Mouse (Mus musculus): ENCODE data around the gene Spata7.
"Not testable (repeated sequence)": the region's sequence is repeated elsewhere in the genome, so short reads cannot be mapped to it uniquely, and the experiment has no call there.

Spata7 gene

DNA sequence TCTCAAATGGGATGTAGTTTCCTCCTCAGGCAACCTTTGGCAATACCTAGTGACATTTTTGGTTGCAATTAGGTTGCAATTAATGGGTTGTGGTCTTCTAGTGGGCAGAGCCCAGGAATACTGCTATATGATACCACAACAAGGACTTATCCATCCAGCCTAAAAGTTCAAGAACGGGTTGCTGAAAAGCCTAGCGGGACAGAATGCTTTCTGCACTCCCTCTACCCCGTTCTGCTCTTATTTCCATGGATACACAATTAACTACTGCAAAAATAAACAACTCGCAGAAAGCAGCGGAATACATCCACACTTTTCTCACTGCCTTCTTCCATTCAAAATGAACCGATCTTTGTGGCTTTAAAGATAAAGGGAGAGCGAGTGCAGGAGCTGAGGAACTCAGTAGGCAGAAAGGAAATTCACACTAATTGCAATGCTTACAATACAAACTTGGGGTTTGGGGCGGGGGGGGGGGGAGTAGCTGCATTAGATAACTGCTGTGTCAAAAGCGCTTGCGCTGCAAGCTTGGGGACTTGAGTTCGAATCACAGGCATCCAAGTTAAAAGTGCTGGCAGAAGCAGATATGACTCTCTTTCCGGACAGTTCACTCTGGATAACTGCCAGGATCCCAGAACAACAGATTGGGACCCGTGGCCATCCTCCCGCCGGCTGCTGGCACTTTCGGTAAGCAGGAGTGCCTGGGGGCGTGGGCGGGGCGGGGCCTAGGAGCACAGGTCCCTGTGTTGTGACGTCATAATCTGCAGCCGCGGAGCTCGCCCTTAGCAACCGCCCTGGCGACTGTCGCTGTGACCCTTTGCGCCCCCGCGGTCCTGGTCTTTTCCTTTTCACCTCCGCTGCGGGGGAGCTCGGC lies at the start of gene Spata7:
Gene Spata7, plus strand, starts transcription at position 766 of the 868 bp plus-strand sequence.
- DNase-seq (ENCODE audit: low read depth, low spot score), result peak; percentile 93

DNA sequence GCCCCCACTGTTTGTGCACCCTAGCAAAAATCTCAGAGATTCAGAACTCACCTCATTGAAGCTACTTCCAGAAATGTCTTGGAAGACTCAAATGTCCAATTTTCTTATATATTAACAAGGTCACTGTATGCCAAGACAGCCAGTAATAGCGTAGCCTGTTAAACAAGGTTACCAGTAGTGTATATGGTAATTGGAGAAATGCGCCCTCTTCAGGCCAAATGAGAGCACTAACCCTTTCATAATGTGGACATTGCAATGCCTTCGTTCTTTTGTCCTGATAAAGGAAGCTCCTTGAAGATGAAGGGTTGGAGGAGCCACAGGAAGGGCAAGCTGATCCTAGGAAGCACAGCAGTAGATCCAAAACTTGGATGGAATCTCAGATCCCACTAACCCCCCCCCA lies 42.7 kb upstream of the Spata7 start:
- DNase-seq (ENCODE audit: low read depth, low spot score), result peak; percentile 20

DNA sequence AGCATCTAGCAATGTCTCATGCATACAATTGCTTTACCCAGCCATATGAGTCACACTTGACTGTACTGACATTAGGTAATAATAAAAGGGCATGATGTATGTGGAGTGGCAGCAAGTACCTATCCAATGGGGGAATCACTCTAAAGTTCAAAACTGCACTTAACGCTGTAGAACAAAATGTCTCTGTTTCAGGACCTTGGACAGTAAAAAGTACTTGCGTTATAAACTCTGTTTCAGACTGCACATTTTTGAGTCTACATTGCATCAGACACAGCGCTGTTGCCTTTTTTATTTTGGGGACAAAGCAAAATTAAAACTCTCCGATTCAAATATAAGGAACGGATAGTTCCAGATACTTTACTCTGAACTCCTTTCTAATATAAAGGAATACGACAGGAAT lies 39.4 kb upstream of the Spata7 start:
- DNase-seq (ENCODE audit: low read depth, low spot score), result peak; percentile 43

DNA sequence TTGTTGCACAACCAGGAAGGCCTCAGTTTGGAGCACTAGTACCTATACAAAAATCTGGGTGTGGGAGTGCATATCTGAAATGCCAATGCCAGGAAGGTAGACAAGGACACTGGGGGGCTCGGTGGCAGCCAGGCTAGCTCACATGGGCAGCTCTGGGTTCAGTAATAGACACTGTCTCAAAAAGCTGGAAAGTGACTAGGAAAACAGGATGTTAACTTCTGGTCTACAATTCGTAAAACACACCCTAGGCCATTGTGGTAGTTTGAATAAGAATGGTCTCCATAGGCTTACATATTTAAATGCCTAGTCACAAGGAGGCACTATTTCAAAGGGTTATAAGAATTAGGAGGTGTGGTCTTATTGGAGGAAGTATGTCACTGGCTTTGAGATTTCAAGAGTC lies 36.9 kb upstream of the Spata7 start:
- DNase-seq (ENCODE audit: low read depth, low spot score), result no peak

DNA sequence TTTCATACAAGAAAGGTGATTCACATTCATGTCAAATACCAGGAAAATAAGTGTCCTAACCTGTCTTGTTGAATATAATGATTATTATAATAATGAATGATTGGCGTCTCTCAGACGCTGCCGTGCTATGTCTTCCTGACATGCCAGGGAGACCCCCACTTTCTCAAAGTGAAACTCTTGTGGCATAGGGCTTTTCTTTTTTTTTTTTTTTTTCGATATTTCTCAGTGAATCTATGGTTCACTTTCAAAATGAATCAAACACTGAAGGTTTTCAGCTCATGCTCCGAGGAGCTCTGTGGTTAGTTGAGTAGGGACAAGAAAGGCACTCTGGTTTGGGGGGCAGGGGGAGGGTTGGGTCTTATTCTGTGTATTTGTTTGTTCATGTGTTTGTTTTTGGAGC lies 27.1 kb upstream of the Spata7 start:
- DNase-seq (ENCODE audit: low read depth, low spot score), result no peak

DNA sequence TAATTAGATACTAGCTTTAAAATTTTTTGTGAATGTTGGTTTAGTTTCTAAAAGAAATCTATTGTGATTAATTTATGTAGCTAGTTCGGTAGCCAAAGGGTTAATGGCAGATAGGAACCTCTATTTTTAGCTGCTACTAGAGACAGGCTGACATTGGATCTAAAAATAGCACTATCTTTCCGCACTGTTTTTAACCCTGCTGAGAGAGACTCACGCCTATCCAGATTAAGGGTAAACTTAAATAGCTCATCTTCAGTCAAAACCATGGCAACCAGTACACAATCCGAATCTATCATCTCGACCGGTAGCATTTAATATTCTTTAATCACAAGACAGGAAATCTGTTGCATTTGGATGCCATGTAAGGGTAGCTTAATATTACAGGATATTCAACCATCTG lies 25.8 kb upstream of the Spata7 start:
- DNase-seq (ENCODE audit: low read depth, low spot score), result peak; percentile 9

DNA sequence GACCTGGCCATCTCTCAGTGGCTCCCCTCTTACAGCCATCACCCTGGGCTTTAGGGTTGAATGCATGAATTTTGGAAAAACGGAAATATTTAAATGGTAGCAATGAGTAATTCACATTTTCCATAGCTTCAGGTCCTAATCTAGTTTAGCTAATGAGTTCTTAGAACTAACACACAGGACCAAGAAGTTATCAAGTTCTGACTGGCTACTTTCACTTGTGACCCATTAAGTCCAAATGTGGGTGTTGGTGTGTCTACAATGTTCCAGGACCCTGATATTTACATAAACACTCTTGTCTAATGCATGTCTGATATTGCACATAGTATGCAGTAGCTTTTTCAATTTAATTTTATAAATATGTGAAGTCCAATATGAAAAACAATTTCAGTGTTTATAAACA lies 22.7 kb upstream of the Spata7 start:
- DNase-seq (ENCODE audit: low read depth, low spot score), result no peak

DNA sequence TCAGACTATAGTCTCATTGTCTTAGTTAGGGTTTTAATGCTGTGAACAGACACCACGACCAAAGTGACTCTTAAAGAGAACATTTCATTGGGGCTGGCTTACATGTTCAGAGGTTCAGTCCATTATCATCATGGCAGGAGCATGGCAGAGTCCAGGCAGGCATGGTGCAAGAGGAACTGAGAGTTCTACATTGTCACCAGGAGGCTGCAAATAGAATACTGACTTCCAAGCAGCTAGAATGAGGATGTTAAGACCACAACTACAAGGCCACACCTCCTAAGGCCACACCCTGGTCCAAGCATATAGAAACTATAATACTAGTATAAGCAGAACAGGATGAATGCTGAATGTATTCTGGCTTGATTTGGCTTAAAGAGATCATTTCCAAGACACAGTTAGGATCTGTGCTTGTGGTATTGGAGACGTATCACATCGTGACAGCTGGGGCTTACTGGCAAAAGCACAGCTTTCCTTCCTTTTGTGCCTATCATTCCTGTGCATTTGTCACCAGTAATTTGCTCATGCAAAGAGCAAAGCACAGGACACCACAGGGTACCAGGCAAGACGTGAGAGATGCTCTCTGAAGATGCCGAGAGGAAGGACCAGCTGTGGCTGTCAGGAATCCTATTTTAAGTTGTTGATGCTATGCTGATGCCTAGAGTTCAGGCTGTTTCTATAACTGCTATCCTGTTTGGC lies 21.2 kb upstream of the Spata7 start:
- DNase-seq (ENCODE audit: low read depth, low spot score), result no peak

DNA sequence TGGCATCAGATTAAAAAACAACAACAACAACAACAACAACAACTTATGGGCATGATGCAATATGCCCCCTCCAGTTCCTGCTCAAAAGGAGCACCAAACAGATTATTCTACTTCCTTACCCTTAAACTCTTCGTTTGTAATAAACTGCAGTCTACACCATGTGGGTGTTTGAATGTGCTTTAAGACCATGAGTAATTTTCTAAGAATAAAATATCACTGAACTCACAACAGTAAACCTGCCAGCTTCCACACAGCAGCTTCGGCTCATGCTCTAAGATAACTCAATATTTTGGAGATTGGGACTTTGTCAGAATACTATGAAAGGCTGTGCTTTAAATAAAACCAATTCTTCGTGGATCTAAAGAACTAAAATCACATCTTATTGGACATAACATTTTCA lies 17.6 kb upstream of the Spata7 start:
- no peak for DNase-seq (ENCODE audit: low read depth, low spot score)

DNA sequence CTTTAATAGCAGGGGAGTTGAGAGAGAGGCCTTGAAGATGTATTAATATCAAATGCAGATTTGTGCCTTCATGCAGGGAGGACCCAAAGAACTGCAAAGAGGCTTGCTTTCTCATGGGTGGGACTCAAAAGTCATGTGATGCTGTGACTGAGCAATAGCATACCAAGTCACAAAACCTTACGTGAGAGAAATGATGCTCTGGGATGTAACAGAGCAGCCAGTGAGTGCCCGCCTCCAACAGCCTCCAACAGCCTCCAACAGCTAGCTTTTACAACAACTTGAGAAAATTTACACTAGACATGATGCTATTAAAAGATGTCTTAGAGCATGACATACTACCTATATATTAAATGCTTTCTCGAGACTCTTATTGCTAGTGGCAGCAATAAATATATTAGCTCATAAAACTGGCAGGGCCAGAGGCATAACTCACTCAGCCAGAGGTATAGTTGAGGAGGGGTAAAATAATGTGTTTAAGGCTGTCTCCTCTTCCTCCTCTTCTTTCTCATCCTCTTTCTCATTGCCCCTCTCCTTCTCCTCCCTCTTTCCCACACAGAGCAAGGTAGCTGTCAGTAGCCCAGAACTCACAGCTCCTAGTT lies 12.9 kb upstream of the Spata7 start:
- no peak for DNase-seq (ENCODE audit: low read depth, low spot score)

DNA sequence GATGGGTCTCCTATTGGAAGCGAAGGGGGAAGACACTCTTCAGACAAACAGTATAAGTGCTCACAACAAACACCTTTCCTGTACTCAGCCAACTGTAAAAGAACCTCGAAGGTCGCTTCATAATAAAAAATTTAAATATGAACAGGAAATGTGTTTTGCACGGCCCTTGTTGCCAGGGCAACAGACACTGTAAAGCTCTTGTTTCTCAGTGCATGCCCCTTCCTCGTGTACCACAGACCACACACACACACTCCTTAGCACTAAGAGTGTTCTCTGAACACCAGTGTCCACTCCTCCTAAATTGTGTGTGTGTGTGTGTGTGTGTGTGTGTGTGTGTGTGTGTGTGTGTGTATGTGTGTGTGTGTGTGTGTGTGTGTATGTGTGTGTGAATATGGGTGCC lies 12.2 kb upstream of the Spata7 start:
- DNase-seq (ENCODE audit: low read depth, low spot score), result no peak

DNA sequence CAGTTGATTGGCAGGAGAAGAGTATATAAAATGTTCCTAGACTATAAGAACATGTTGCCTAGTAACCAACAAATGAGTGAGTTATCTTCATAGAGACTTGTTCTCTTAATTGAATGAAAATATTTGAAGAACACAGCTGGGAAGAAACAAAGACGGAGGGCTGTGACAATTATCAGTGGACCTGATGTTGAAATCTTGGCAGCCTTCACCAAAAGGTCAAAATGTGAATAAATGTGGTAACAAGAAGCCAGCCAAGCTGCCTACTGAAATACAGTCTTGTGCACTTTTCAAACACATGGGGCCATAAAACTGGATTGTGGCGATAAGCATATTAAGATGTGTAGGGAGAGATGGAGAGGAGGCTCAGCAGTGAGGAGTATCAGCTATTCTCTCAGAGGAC lies 8.5 kb upstream of the Spata7 start:
- DNase-seq (ENCODE audit: low read depth, low spot score), result no peak

DNA sequence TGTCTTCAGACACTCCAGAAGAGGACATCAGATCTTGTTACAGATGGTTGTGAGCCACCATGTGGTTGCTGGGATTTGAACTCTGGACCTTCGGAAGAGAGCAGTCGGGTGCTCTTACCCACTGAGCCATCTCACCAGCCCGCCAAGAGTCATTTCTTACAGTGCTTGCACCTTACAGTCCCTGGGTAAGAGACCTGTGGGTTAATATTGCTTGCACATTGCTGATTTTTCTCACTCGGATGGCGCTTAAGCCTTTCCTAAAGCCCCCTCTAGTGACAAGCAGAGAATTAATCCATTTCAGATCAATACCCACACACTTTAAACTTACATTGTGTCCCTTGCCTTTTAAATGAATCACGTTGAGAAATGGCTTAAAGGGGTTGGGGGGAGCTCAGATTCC lies 7.0 kb upstream of the Spata7 start:
- not testable (repeated sequence) for DNase-seq (ENCODE audit: low read depth, low spot score)

DNA sequence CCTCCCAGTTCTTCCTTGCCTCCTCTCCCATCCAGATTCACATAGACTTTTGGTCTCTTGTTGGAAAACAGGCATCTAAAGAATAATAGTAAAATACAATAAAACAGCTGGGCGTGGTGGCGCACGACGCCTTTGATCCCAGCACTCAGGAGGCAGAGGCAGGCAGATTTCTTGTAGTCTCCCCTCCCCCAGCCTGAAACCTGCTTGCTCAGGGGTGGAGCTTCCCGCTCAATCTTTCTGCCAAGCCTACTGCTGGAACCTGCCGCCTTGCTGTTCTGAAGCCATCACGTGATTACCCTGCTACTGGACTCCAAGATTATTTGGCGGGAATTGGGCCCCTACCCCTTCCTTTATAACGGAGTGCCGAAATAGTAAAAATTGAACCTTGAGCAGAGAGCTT lies 4.7 kb upstream of the Spata7 start:
- not testable (repeated sequence) for DNase-seq (ENCODE audit: low read depth, low spot score)

DNA sequence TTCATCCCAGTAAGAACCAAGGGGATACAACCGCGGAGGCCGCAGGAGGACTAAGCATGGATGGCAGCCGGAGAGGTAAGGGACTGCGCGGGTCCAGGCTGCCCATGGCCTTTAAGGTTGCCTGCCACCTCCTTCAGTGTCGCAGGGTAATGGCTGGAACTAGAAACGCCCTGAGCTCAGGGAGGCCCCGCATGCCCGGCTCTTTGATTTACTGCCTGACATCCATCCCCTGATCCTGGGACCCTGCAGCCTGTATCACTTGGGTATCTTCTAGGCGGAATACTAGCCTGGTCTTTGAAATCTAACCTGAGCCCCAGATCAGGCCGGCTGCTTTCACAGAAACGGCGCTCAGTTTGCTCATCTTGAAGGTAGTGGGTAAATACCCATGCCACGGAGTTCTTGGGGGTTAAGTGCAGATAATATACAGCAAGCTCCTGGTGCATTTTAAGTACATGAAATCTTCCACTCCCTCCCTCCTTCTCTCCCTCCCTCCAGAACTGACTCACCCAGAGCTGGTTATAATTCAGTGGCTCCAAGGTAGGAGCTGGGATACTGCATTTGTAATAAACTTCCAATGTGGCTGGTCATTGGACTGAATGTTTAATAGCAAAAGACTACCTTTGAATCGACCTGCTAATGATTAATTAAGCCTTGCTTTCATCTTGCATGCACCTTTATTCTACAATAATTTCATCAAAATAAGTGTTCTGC lies 458 bp downstream of the Spata7 start:
- no peak for DNase-seq (ENCODE audit: low read depth, low spot score)

DNA sequence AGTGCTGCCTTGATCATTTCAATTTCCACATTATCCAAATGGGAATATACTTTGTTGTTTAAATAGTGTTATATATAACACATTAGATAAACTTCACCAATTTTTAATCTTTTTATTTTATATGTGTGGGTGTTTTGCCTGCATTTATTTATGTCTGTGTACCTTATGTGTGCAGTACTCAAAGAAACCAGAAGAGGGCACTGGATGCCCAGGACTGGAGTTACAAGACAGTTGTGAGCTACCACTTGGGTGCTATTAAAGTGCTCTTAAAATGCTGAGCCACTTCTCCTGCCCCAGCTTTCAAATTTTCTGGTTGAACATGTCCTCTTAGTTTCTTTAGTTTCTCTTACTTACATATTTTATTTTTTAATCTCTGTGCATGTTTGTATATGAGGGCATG lies 16.9 kb downstream of the Spata7 start:
- DNase-seq (ENCODE audit: low read depth, low spot score), result peak; percentile 4

DNA sequence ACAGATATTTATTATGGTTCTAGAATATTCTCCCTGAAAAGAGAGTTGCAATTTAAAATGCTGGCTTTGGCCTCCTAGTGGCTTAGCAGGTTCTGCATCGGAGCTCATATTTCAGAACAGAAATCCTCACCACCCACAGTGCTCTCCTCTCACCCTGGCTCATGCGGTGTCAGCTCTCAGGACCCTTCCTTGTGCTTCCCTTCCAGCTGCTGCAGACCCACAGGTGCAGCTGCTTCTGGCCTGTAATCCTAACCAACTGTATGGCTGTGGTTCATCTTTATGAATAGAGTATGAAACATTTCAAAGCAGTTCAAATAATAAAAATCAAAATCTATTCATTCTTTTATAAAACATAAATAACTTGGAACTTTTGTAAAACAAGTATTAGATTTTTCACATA lies 28.9 kb downstream of the Spata7 start:
- no peak for DNase-seq (ENCODE audit: low read depth, low spot score)

DNA sequence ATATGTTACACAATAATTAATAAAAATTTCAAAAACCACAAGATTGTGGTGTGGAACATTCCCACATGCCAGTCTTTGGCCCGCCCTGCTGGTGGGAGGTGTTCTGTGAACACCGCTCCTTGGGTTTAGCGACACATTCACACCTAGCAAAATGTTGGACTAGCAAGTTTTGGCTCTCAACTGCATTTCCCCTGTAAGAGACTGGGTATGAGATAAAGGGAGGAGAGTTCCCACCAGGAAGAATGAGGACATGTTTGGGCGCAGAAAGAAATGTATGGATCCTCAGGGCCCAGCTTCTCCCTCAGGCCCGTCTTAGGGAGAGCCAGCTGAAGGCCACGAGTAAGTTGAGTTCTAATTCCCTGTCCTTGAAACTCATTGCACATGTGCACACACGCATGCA lies 34.7 kb downstream of the Spata7 start:
- DNase-seq (ENCODE audit: low read depth, low spot score), result no peak

DNA sequence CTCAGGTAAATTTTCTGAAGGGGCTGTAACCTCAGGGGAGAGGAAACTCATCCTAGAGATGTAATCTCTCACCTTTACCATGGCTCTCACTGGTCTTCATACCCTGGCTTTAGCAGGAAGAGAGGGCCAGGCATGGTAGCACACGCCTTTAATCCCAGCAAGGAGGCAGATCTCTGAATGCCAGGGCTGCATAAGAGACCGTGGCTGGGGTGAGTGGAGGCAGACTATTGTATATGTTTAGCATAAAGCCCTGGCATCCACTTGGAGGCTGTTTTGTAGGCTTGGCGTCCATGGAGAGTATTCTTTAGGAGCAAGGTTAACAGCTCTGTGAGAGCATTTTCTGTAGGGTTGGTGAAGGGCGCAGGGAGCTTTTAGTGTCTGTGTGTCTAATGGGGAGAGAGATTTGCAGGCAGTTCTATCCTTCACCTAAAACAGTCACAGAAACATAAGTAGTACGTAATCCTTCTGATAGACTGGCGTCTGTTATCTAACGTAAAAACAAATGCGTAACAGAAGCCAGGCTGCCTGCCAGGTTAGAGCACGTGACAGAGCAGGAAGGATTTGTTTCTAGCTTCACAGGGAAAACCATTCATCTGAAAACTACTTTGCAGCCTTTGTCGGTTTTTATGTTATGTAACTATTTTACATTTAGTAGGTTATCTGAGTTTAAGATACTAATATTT lies 40.3 kb downstream of the Spata7 start:
- no peak for DNase-seq (ENCODE audit: low read depth, low spot score)

DNA sequence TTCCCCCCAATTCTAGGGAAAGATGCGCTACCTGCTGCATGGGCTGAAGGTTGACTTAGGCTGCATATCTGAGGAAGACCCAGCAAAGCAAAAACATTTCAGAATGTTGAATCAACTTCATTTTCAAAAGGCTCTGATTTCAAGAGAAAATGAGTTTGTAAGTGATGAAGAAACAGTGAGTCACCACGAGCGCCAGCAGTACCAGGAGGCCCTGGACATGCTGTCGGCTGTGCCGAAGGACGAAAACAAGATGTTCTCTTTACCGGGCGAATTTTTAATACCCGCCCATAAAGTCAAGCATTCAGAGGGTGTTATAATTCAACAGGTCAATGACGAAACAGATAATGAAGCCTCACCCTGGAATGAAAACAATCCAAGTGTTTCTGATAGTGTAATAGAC lies 41.1 kb downstream of the Spata7 start:
- DNase-seq (ENCODE audit: low read depth, low spot score), result no peak

DNA sequence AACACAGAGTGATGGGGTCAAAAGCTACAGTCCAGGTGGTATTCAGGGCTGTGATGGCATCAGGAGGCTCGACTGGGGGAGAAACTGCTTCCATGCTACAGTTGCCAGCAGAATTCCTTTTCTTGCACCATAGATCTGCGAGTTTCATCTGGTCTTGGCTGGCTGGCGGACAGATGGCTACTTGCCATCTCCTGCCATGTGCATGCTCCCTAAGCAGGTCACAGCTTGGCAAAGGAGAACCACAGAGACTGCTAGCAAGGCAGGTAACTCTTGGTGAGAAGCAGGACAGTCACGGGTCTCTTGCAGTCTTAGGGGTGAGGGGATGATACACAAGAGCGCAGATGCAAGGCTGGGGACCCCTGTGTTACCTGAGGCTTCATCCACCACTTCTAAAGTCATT lies 41.9 kb downstream of the Spata7 start:
- no peak for DNase-seq (ENCODE audit: low read depth, low spot score)

DNA sequence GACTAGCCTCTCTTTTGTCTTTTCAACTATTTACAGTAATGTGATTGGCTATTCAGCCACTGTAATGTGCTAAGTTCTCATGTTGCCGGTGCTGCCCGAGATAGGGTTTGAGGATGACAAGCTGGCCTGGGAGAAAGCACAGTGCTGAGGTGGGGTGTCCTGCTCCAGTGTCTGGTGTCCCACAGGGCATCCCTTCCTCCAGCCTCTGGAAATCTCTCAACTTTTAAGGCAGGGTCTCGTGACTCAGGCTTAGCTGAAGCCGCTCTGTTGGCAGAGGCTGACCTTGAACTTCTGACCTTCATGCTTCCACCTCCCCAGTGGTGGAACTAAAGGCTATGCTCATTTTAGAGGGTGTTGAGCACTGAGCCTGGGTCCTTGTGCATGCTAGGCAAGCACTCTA lies 42.5 kb downstream of the Spata7 start:
- DNase-seq (ENCODE audit: low read depth, low spot score), result no peak

Data from mesoderm, embryonic 11.5 days (tissue).